Mouse (Mus musculus): ENCODE data around the gene Rbm3.

Rbm3 gene

DNA sequence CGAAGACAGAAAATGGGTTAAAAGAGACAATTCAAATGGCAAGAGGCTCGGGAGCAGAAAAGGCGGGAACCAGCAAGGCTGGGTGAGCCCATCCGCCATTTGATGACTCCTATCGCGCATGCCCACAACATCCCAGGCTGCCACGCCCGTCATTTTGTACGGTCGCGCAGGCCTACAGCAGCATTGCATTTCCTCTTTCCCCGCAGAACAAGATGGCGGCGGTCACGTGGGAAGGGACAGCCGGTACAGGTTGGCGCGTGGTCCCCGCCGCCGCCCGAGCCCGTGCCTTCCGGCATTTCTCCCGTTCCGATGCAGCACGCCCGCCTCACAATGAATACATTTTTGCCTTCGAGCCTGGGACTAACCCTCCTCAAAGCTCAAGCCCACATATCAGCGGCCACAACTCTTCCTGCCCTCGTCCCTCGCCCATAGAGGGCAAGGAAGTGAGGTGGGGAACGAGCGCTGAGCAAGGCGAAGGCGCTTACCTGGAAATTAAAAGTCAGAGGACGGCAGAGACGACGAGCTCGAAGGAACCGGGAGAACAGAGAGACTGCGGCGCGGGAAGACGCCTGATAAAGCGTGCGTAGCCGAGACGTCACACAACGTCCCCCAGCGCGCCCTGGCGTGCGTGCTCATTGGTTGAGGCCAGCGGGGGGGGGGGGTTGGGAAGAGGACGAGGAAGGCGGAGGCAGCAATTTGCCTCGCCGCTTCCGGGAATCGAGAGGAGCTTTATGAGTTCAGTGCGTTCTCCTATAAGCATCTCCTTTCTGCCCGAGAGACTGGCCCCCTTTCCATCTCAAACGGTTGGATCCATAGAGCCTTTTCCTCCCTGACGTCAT, at the start of gene Rbm3:
Gene Rbm3, minus strand, starts transcription at position 728 of the 839 bp plus-strand sequence.
- DNase-seq (ENCODE audit: low spot score) = peak; percentile 33

DNA sequence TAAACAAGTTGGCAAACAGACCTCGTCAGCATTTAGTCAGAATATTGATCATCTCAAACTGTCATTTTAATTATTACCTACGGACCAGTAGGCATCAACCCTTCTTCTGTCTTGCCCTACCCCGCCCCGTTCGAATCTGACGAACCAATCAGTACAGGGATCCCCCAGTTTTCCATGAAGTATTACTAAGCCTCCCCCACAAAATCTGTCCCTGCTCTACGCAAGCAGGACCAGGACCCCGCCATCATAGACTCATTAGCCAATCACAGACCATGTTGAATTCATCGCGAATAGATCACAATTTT, 47.7 kb upstream of the Rbm3 start, which contains the start of gene Ebp:
Gene Ebp, minus strand, starts transcription at position 94 of the 305 bp plus-strand sequence.
- no peak for DNase-seq (ENCODE audit: low spot score)

DNA sequence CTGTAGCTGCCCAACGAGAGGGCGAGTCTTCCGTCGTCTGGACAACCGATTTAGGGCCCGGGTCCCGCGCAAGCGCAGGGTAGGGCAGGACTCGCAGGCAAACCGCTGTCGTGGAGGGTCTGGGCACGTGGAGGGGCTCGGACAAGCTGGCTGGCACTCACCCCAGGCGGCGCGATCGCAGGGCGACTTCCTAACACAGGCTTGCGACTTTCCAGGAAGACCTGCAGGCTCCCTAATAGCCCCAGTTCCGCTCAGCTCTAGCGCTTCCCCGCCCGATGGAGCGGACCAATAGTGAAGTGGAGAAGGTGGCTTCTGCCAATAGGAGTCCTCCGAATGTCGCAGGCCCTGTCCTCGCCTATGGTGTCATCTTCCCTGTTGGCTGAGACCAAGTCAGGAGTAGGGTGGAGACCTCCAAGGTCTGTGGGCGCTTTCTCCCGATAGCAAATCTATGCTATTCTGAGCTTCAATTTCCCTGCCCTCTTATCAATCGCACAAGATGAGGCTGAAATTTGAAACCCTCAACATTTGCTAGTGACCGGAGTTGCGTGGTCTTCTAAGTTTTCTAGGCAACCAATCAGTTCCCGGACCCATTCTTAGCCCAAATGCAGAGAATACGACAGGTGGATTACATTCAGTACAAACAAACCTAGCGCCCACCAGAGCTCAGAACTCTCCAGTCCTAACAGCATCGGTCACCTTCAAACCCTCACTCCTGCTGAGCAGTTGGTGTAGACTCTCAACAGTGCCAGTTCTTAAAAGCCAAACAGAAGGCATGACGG, 47.1 kb upstream of the Rbm3 start:
- DNase-seq (ENCODE audit: low spot score) = peak; percentile 38

DNA sequence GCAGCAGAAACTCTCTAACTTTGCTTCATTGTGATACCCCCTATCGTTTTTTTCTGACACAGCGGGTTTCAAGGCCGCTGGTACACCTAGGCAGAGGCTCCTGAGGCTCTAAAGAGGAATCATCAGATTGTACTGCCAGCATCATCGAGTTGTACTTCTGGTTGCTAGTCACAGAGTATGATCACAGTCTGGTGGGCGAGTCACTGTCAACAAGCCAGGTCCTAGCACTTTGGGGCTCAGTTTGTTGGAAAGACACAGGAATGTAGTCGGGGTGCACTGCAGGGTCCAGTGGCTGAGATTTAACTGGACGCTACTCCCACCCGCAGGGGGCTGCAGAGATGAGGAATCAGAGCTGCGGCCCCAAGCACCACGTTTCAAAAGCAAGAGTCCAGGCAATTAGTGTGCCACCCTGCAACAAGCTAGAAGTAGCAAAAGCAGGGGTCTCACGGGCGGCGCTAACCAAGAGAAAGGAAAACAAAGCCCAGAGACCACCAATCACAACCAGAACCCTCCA, 46.5 kb upstream of the Rbm3 start:
- no peak for DNase-seq (ENCODE audit: low spot score)

DNA sequence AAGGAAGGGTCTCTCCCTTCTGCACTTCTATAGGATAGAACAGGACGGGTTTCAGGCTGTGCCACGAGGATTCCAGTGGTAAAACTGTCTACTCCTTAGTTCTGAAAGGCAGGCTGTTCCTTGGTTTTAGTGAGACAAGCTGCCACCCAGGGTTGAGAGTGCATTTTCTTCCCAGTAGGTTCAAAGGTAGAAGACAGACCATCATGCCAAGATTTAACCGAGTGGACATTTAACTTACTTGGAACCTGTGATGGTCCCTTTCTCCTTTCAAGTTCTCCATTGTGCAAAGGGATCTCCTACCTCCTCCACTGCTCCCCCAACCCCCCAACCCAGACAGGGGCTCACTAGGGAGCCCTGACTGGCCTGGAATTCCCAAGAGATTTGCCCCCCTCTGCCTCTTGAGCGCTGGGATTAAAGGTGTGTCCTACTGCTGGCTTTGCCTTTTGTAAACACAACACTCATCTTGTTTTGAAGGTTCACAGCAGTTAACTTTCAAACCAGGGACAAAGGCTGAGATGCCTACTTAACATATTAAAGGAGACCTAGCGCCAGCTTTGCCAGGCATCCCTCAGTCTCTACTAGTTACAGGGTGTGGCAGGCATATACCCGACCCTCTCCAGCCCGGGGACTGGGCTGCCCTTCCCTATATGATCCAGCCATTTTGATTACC, 37.3 kb upstream of the Rbm3 start:
- DNase-seq (ENCODE audit: low spot score) = no peak

DNA sequence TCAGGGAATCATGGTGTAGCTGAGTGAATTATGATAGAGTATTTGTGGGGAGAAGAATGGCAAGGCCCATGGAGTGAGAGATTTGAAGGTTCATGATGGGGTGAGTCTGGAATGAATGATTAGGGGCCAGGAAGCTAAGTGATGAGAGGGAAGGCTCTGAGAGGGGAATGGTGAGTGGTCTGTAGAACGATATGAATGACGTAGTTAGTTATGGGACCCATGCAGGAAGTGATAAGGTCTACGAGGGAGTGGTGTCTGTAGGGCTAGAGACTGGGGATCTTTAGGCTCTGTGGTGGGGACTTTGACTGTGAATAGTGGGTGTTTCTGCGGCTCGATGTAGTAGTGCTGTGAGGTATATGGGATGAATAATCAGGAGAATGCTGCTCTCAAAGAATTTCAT, 34.0 kb upstream of the Rbm3 start:
- DNase-seq (ENCODE audit: low spot score) = no peak

DNA sequence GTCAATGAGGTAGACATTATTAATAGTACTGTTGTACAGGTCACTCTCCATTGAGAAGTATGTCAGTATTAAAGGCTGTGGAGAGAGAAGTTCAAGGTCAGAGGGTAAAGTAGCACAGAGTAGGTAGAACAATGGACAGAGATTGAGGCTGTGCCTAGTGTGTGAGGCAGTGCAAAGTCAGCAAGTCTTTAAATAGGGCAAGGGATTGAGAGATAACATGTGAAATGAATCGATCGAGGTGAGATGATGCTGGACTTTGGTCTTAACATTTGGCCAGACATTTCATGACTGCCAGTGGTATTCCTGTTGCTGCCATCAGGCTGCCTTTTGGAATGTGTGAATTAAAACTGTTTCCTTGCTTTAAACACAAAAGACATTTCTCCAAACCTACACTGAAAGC, 33.2 kb upstream of the Rbm3 start:
- DNase-seq (ENCODE audit: low spot score) = no peak

DNA sequence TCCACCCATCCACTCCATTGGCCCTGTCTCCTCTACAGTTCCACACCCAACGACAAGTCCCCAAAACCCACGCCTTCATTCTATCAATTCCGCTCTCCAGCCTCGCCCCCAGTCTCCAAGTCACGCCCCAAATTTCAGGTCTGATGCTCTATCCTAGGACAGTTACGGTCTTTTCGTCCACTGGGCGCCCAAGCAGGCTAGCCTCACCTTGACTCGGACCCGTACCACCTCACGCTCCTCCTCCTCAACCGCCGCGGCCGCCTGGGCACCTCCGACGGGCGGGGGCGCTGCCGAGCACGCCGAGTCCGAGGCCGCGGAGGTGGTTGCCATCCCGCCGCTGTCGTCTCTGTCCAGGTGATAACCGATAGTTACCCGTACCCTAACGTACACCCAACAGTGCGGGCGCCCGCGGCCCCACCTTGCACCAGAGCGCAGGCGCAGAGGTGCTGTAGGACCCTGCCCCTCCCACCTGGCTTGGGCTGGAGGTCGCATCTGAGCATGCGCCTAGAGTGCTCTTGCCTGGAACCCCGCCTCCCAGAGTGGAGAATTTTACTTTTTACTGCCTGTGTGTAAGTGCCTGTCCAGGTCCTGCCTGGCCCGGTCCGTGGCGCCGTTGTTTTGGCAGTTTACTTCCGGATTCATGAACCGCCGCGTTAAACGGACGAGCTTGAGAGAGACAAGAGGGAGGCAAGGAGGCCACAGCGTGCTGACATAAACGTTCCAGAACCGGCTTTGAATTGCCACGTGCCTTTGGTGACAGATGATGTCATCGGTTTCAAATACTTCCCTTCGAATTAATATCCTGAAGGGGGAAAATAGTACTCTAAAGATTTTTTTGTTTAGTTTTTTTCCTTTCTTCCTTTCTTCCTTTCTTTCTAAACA, 30.1 kb upstream of the Rbm3 start, which contains the start of gene Tbc1d25:
Gene Tbc1d25, minus strand, starts transcription at position 678 of the 882 bp plus-strand sequence.
- peak; percentile 45 for DNase-seq (ENCODE audit: low spot score)

DNA sequence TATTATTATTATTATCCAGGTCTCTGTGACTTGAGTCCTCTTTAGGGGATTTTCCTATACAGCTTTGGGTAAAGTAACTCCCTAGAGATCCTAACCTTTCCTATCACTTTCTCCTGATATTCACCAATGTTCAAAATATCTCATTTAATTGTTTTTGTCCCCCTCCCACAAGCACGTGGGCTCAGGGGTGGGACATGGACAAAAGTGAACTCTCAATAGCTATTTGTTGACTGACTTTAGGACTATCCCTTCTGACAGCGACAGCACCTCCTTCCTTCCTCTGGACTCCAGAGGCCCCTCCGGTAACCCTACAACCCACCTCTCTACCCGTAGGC, 29.5 kb upstream of the Rbm3 start:
- DNase-seq (ENCODE audit: low spot score) = no peak

DNA sequence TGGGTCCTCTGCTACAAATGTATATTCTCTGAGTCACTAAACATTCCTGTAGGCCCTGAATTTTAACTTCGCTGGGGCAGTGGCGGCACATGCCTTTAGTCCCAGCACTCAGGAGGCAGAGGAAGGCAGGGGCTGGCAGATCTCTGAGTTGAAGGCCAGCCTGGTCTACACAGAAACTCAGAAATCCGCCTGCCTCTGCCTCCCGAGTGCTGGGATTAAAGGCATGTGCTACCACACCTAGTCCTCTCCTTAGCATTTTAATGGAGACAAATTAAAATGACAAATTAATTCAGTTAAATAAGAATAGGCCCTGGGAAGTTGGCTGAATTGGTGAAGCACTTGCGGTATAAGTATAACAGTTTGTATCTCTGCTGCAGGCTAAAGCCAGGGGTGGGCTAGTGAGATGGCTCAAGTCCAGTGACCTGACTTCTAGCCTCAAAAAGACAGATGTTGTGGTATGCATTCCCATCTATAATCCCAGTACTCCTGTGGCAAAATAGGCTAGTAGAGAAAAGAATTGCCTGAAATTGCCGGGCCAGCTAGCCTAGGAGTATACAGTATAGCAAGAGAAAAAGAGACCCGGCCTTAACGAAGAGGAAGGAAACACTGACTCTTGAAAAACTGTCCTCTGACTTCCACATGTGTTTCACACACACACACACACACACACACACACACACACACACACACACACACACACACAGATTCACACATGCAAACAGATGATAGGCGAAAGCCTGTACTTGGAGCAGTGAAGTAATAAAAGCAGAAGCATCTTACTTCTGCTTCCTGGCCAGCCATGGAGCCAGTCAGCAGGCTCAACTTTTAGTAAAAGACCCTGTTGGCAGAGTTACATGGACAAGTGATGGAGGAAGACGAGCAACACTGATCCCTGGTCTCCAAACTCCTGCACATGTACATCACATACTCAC, 22.3 kb upstream of the Rbm3 start:
- DNase-seq (ENCODE audit: low spot score) = no peak

DNA sequence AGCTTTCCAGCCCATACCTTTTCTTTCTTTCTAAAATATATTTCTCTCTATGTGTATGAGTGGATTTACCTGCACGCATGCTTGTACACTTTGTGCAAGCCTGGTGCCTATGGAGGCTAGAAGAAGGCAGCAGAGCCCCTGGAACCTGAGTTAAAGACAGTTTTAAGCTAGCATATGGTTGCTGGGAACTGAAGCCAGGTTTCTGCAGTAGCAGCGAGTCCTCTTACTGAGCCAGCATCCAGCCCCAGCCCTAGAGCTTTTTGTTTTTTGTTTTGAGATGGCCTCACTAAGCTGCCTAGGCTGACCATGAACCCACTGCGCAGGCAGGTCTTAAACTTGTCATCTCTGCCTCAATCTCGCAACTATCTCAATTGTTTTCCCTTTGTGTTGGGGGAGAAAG, 18.8 kb upstream of the Rbm3 start:
- no peak for DNase-seq (ENCODE audit: low spot score)

DNA sequence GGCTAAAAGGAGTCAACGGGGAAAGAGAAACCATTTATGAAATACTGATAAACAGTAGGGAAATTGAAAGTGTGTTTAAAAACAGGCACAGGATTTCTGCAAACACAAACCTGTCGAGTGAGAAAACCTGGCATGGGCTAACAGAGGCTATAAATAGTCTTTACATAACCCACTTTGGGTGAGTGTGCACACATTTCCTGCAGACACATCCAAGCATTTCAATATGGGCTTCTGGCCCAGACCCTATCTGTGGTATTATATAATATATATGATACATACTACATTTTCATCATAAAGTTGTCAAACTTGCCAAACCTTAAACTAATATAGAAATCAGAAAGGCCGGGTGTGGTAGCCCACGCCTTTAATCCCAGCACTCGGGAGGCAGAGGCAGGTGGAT, 17.4 kb upstream of the Rbm3 start:
- DNase-seq (ENCODE audit: low spot score) = no peak

DNA sequence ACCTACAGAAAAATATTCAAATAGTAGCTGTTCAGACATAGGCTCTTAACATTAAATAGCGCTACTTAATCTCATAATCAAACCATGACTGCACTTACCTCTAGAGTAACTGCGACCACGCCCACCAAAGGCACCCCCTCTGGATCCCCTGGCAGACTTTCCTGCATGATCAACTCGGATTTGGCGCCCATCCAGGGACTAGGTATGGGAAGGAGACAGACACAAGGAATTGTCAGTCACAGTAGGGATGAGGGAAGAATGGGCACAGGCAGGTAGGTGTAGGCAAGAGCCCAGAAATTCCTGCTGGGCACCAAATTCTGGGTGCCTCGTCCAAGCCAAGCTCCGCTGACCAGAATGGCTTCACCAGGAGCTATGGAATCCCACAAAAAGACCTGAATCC, 1.9 kb downstream of the Rbm3 start:
- no peak for DNase-seq (ENCODE audit: low spot score)

DNA sequence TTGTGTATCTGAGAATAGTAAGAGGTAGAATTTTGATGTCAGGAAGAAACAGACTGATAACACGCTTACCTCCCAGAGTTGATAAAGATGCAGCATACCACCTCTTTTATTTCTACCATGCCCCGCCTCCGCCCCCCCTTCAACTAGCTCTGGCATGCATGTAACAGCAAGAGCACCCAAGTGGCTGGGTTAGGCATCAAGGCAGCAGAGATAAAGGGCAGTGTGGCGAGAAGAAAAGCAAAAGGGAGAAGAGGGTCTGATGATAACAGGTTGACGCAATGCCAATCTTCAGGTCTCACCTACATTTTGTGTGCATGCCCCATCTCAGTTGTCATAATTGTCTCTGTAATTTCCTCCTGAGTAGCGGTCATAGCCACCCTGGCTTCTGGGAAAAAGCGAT, 2.7 kb downstream of the Rbm3 start:
- DNase-seq (ENCODE audit: low spot score) = no peak

DNA sequence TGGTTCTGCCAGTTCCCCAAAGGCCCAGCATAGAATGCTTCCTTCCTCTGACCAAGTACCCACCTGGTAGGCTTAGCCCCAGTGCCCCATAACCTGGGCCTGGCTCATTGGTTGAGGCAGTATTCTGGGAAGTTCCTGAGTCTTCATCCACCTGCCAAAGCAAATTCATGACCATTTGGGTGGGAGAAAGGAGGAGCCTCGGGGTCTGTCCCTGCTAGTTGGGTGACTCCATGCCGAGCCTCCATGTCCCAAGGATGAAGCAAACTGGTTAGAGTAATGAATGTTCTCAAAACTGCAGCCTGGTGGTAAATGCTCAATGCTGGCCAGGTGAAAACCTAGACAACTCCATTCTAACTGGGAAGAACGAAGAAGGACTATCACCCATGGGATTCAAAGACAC, 4.6 kb downstream of the Rbm3 start:
- DNase-seq (ENCODE audit: low spot score) = no peak

DNA sequence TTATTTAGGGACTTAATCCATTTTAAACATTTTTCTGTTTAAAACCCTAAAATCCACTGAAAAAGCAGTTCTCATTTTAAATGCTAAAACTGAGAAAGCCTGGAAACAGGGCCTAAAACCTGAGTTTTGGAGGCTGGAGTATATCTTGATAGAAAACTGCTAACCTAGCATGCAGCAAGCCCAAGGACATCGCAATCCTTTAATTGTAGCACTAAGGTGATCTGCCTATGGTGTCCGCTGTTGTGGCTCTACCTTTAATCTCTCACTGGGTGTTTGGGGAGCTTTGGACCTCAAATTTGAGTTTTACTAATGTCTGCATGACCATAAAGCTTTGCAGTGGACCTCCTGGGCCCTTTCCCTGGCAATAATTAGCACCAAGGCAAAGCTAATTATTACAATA, 5.2 kb downstream of the Rbm3 start:
- DNase-seq (ENCODE audit: low spot score) = no peak

DNA sequence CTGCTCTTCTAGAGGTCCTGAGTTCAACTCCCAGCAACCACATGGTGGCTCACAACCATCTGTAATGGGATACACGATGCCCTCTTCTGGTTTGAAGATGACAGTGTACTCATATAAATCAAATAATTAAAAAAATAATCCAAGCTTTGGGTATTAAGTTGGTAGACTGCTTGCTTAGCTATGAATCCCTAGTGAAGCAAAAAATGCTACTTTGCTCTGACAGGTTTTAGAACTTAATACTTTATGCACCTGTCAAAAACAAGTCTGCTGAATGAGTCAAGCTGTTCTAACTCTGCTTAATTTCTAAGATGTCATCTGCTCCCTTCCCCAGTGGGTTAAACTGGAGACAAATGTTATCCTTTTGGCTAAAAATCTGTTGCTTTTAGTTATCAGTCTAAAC, 6.2 kb downstream of the Rbm3 start:
- no peak for DNase-seq (ENCODE audit: low spot score)

DNA sequence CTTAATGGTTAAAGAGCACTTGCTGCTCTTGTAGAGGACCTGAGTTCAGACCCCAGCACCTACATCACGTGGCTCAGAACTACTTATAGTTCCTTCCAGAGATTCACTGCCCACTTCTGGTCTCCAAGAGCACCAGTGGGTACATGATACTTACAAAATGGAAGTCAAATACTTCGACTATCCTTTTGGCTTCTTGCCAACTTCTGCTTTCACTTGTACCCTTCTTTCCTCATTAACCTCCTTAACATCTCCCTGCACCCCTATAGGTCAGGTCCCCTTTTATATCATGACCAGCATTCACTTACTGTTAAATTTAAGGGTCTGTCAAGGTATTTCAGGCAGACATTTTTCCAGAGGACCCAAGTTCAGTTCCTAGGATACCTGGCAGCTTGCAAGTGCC, 9.8 kb downstream of the Rbm3 start:
- DNase-seq (ENCODE audit: low spot score) = no peak

DNA sequence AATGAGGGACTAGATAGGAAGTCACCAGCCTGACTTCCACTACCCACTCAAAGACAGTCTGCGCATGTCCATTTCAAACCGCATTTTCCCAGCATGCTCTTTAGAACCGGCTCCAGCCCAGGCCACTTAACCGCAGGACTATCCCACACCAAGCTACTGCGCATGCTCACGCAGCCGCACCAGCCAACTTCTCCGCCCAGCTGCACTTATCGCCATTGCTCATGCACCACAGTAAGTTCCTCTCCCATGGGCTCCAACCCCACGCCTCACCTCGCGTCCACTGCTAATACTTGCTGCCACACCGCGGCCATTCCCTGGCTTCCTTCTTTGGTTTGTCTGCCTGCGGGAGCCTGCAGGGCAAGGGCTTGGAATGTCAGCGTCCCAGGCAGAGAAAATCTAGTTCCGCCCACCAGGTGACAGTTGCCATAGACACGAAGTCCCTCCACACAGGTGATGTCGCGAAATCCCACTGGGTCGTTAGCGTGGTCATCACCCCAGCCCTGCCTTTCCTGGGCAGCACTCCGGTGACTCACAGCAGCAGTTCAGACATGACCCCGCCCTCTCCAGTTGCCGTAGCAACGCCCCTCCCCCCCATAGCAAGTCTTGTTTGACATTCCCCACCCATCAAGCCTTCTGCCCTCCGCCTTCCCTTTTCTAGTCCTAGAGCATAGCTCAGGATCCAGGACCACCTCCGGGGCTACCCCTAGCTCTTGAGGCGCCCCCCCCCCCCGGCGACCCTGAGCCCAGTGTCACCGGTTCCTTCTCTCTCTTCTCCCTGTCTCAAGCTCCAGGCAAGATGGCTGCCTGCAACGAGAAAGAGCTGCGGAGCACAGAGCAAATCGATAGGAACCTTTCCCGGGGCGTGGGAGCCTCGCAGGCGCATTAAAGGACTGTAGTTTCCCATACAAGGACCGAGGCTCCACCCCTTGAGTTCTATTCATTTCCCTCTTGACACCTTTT, 13.4 kb downstream of the Rbm3 start, which contains the start of gene Wdr13:
Gene Wdr13, minus strand, starts transcription at position 876 of the 960 bp plus-strand sequence.
- peak; percentile 56 for DNase-seq (ENCODE audit: low spot score)
